Mouse (Mus musculus) heart, adult 2 months (tissue): ENCODE data around the gene Cldn18.

ENCODE experiments used
- CTCF ChIP-seq: fragments of 200-600 bp; IDR thresholded peaks from 2 replicates; pipeline ENCODE4 v1.8.1; 2022; ENCODE audit warnings: antibody characterized with exemption, mild to moderate bottlenecking, moderate library complexity
- POLR2A ChIP-seq: fragments of 200-500 bp; IDR thresholded peaks from 2 replicates; pipeline ENCODE4 v1.6.1; 2011; ENCODE audit warnings: mild to moderate bottlenecking, low read depth, low read length, control low read depth; ENCODE audit not compliant: insufficient read depth

DNA sequence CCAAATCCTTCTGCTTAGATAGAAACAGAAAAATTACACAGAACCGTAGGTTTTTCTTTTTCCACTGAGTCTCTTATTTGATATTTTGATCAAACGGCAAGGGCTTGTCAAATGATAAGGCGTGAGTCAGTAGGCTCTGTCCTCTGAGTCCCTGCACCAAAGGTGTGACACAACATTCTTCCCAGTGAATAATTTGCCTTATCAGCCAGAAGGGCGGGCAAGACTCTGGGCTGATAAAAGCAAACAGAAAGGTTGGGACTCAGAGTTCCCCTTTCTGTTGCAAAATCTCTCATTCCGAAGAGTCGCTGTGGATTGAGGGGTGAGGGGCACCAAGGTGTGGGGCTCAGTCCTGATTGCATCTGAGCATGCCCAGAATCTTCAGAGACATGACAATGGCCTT, 14.9 kb downstream of the Cldn18 start:
- no peak for TF ChIP-seq CTCF
- no peak for TF ChIP-seq POLR2A
